Mouse (Mus musculus) cerebellum, adult 18-20 months (tissue): ENCODE results near the gene Fbxw5.

Experiments used
- DNase-seq, 2 experiments: peaks; one replicate each; pipeline ENCODE4 v3.0.0; 2021

Gene Fbxw5

GRCm38 (mm10) chr2:25477967-25478675 lies 22.4 kb upstream of the Fbxw5 start:
- DNase-seq: peak; percentile 97 to 98

GRCm38 (mm10) chr2:25479551-25480311 lies 20.8 kb upstream of the Fbxw5 start:
- no peak for DNase-seq

- no peak for DNase-seq
These were observed 20.0 kb upstream of the Fbxw5 start for GRCm38 (mm10) chr2:25480541-25480940.

- peak; percentile 72 to 79 for DNase-seq
These were observed 17.6 kb upstream of the Fbxw5 start for GRCm38 (mm10) chr2:25482969-25483368.

- peak; percentile 95 to 97 for DNase-seq
These were observed 15.5 kb upstream of the Fbxw5 start for GRCm38 (mm10) chr2:25484901-25485647.

- no peak for DNase-seq
These were observed 12.4 kb upstream of the Fbxw5 start for GRCm38 (mm10) chr2:25487965-25488670.

GRCm38 (mm10) chr2:25488671-25489068 lies 11.9 kb upstream of the Fbxw5 start:
- DNase-seq: peak; percentile 69 to 80

- peak in 1 of 2 experiments; percentile 6 for DNase-seq
These were observed 7.6 kb upstream of the Fbxw5 start for GRCm38 (mm10) chr2:25492988-25493387.

GRCm38 (mm10) chr2:25493476-25493961 lies 7.0 kb upstream of the Fbxw5 start, which contains the start of gene Lcn12:
TSS of gene Lcn12 (minus strand) at chr2:25493911.
- peak; percentile 83 to 89 for DNase-seq

- DNase-seq: peak; percentile 62 to 71
These were observed 4.1 kb upstream of the Fbxw5 start for GRCm38 (mm10) chr2:25496462-25496861.

GRCm38 (mm10) chr2:25497846-25498575 lies 2.5 kb upstream of the Fbxw5 start:
- DNase-seq: peak in 1 of 2 experiments; percentile 22

- peak in 1 of 2 experiments; percentile 26 for DNase-seq
These were observed 1.7 kb upstream of the Fbxw5 start for GRCm38 (mm10) chr2:25498622-25499478.

GRCm38 (mm10) chr2:25500071-25500575 lies 427 bp upstream of the Fbxw5 start:
- no peak for DNase-seq

- DNase-seq: peak in 1 of 2 experiments; percentile 45
These were observed 1.3 kb downstream of the Fbxw5 start, which contains the start of gene C8g for GRCm38 (mm10) chr2:25501593-25502486. TSS of gene C8g (minus strand) at chr2:25501719.

- no peak for DNase-seq
These were observed 2.2 kb downstream of the Fbxw5 start for GRCm38 (mm10) chr2:25502726-25503125.

GRCm38 (mm10) chr2:25504538-25504937 lies 4.0 kb downstream of the Fbxw5 start:
- DNase-seq: no peak

- DNase-seq: no peak
These were observed 4.5 kb downstream of the Fbxw5 start for GRCm38 (mm10) chr2:25505000-25505399.

- peak in 1 of 2 experiments; percentile 33 for DNase-seq
These were observed 5.3 kb downstream of the Fbxw5 start for GRCm38 (mm10) chr2:25505860-25506259.

- no peak for DNase-seq
These were observed 6.4 kb downstream of the Fbxw5 start for GRCm38 (mm10) chr2:25506964-25507363.
